Mouse (Mus musculus): ENCODE results near the gene Nckap5. TPM values are rescaled to one million over a fixed set of nuclear protein-coding genes. Genes with fewer than 3 reads are reported as not detected.

The Nckap5 gene
- polyA plus RNA-seq, 1 experiment from 2014 or later = 10.1 TPM

GRCm38 (mm10) chr1:126557791-126558294, 272.8 kb downstream of the Nckap5 start:
- no peak for DNase-seq (ENCODE audit: low spot score)
- Histone ChIP-seq H3K27me3 (replicated peaks; ENCODE audit: control insufficient read depth, insufficient read depth, low read length) (no peaks in the 10 kb centered on the region), H3K4me1 (replicated peaks; ENCODE audit: control insufficient read depth, insufficient read depth, low read length) (no peaks in the 10 kb centered on the region), H3K9me3 (ENCODE audit: control insufficient read depth, low read length) (no peaks in the 10 kb centered on the region), H3K36me3 (ENCODE audit: control insufficient read depth, insufficient read depth, low read length) (no peaks in the 10 kb centered on the region), H3K4me3 (ENCODE audit: low read depth, low read length) (no peak overlapping the region), H3K27ac (ENCODE audit: low read depth) (no peak overlapping the region), H3K9ac (ENCODE audit: low read length) (no peak overlapping the region), H3K4me2 (ENCODE audit: low read length) (no peak overlapping the region)
- WGBS = 85% methylated on average over 12 of the region's 12 CpGs
- no peak for ATAC-seq (replicated peaks; ENCODE audit: low FRiP score, low TSS enrichment, low read depth)

DNA sequence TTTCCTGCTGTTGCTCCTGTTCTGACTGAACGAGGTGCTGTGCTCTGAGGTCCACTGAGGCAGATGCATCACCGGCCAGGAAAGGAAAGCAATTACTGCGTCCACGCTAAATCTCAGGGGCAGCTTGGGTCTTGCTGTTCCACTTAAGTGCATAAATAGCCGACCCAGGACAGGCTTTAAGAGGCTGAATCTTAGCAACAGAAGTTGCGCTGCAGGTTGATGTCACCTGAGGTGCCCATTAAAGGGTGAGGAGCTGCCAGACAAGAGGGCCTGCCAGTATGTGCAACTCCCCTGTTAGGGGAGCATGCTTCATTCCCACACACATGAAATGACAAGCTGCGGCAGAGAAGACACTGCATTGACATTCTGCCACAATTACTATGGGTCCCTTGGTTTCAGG, 282.6 kb downstream of the Nckap5 start:
- Histone ChIP-seq H3K27me3 (replicated peaks; ENCODE audit: control insufficient read depth, insufficient read depth, low read length) (no peaks in the 10 kb centered on the region), H3K9me3 (ENCODE audit: control insufficient read depth, low read length) (no peaks in the 10 kb centered on the region), H3K27ac (ENCODE audit: low read depth) (no peak overlapping the region), H3K9ac (ENCODE audit: low read length) (no peak overlapping the region), H3K36me3 (ENCODE audit: control insufficient read depth, insufficient read depth, low read length) (no peaks in the 10 kb centered on the region), H3K4me2 (ENCODE audit: low read length) (no peak overlapping the region), H3K4me1 (replicated peaks; ENCODE audit: control insufficient read depth, insufficient read depth, low read length) (no peaks in the 10 kb centered on the region), H3K4me3 (ENCODE audit: low read depth, low read length) (no peak overlapping the region)
- ATAC-seq (replicated peaks; ENCODE audit: low FRiP score, low TSS enrichment, low read depth) = no peak
- WGBS = 77% methylated on average over 7 of the region's 7 CpGs
- DNase-seq (ENCODE audit: low spot score) = no peak

DNA sequence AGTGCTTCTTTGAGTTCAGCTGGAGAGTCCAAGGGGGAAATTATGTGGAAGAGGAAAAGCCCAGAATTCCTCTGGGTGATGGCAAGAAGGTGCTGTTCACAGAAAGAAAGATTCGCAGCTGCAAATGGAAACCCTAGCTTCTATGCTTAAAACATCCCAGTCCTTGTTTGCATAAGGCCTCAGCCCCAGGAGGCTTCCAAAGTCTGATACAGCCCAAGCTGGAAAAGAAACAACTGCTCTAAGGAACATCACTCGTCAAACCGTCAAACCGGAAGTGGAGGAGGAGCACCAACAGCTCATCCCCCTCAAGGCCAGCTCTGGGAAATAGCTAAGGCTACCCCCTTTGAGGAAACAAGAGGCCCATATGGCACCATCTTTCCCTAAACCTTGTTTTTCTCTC, 286.1 kb downstream of the Nckap5 start:
- no peaks in the 10 kb centered on the region for H3K4me1 ChIP-seq (replicated peaks; ENCODE audit: control insufficient read depth, insufficient read depth, low read length)
- no peak overlapping the region for H3K27ac ChIP-seq (ENCODE audit: low read depth)
- no peaks in the 10 kb centered on the region for H3K27me3 ChIP-seq (replicated peaks; ENCODE audit: control insufficient read depth, insufficient read depth, low read length)
- H3K9ac ChIP-seq (ENCODE audit: low read length) = no peak overlapping the region
- DNase-seq (ENCODE audit: low spot score) (peak; percentile 32), ATAC-seq (replicated peaks; ENCODE audit: low FRiP score, low TSS enrichment, low read depth) (no peak)
- no peaks in the 10 kb centered on the region for H3K36me3 ChIP-seq (ENCODE audit: control insufficient read depth, insufficient read depth, low read length)
- WGBS = 56% methylated on average over 4 of the region's 4 CpGs
- no peaks in the 10 kb centered on the region for H3K9me3 ChIP-seq (ENCODE audit: control insufficient read depth, low read length)
- H3K4me3 ChIP-seq (ENCODE audit: low read depth, low read length) = no peak overlapping the region
- no peak overlapping the region for H3K4me2 ChIP-seq (ENCODE audit: low read length)

DNA sequence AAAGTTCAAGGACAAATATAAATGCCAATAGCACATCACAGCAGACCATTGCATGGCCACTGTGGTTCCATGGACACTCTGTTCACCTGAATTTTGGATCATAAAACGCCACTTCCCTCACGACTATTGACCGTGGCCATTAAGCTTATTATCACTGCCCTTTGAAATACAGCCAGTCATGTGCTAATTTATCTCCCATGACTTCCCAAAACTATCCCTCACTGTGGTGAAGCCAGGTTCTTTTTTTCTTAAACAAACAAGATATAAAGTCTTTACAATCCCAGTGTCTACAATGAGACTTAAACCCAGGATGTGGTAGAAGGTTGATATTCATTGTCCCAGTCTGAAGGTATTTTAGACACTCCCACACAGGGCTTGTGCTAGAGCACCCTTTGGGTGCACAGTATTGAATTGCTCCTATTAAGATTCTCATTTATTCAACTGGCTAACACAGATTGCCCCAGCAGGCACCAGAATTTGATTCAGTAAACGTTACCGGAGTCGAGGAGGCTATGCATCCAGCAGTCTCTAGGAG, 293.3 kb downstream of the Nckap5 start:
- no peaks in the 10 kb centered on the region for H3K4me1 ChIP-seq (replicated peaks; ENCODE audit: control insufficient read depth, insufficient read depth, low read length)
- ATAC-seq (replicated peaks; ENCODE audit: low FRiP score, low TSS enrichment, low read depth) (0 out of 2 replicates have a peak, but pooled peaks have one; percentile 40), DNase-seq (ENCODE audit: low spot score) (no peak)
- H3K4me3 ChIP-seq (ENCODE audit: low read depth, low read length) = no peak overlapping the region
- H3K4me2 ChIP-seq (ENCODE audit: low read length) = no peak overlapping the region
- H3K9me3 ChIP-seq (ENCODE audit: control insufficient read depth, low read length) = no peaks in the 10 kb centered on the region
- no peak overlapping the region for H3K27ac ChIP-seq (ENCODE audit: low read depth)
- no peaks in the 10 kb centered on the region for H3K36me3 ChIP-seq (ENCODE audit: control insufficient read depth, insufficient read depth, low read length)
- no peak overlapping the region for H3K9ac ChIP-seq (ENCODE audit: low read length)
- no peaks in the 10 kb centered on the region for H3K27me3 ChIP-seq (replicated peaks; ENCODE audit: control insufficient read depth, insufficient read depth, low read length)
- 70% methylated on average over 6 of the region's 6 CpGs for WGBS

DNA sequence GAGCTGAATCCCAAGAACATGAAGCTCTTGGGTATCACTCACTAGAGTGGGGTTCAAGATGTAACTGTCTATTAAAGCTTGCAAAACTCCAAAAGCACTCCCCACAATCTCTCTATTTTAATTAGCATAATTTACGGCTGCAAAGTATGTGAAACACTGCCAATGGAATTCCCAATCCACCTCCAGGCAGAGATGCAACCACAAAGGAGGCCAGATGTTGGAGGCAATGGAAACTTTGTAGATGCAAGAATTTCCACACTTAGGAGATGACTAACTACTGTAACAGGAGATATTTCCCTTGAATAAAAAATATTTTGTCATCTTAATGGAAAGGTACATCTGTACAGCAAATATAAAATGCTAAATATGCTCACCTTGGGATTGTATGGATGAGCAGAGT, 295.1 kb downstream of the Nckap5 start:
- Histone ChIP-seq H3K4me2 (ENCODE audit: low read length) (no peak overlapping the region), H3K27me3 (replicated peaks; ENCODE audit: control insufficient read depth, insufficient read depth, low read length) (no peaks in the 10 kb centered on the region), H3K36me3 (ENCODE audit: control insufficient read depth, insufficient read depth, low read length) (no peaks in the 10 kb centered on the region), H3K9me3 (ENCODE audit: control insufficient read depth, low read length) (no peaks in the 10 kb centered on the region), H3K27ac (ENCODE audit: low read depth) (no peak overlapping the region), H3K9ac (ENCODE audit: low read length) (no peak overlapping the region), H3K4me3 (ENCODE audit: low read depth, low read length) (no peak overlapping the region), H3K4me1 (replicated peaks; ENCODE audit: control insufficient read depth, insufficient read depth, low read length) (no peaks in the 10 kb centered on the region)
- 90% methylated on average over 1 of the region's 1 CpGs for WGBS
- ATAC-seq (replicated peaks; ENCODE audit: low FRiP score, low TSS enrichment, low read depth) (no peak), DNase-seq (ENCODE audit: low spot score) (no peak)

DNA sequence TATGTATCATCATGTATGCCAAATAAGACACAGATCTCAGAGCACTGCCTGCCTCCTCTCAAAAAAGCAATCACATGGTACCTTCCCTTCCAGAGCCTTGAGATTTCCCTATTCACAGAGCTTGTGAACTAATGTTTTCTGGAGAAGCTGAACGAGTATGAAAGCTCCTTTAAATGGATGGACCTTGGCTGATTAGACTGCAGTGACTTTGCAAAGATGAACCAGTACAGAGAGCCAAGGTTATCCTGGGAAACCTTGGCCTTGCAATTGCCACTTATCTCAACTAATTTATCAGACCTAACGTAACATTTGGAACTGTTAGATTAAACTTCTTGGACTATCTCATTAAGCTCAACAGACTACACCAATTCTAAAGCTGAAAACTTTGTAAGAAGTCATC, 296.6 kb downstream of the Nckap5 start:
- WGBS = 78% methylated on average over 2 of the region's 2 CpGs
- no peaks in the 10 kb centered on the region for H3K27me3 ChIP-seq (replicated peaks; ENCODE audit: control insufficient read depth, insufficient read depth, low read length)
- no peak for DNase-seq (ENCODE audit: low spot score)

GRCm38 (mm10) chr1:126528043-126528598, 302.5 kb downstream of the Nckap5 start:
- no peak for ATAC-seq (replicated peaks; ENCODE audit: low FRiP score, low TSS enrichment, low read depth)
- DNase-seq (ENCODE audit: low spot score) = no peak
- Histone ChIP-seq H3K27me3 (replicated peaks; ENCODE audit: control insufficient read depth, insufficient read depth, low read length) (no peaks in the 10 kb centered on the region), H3K4me1 (replicated peaks; ENCODE audit: control insufficient read depth, insufficient read depth, low read length) (no peaks in the 10 kb centered on the region), H3K27ac (ENCODE audit: low read depth) (no peak overlapping the region), H3K4me3 (ENCODE audit: low read depth, low read length) (no peak overlapping the region), H3K36me3 (ENCODE audit: control insufficient read depth, insufficient read depth, low read length) (no peaks in the 10 kb centered on the region), H3K9me3 (ENCODE audit: control insufficient read depth, low read length) (no peaks in the 10 kb centered on the region), H3K4me2 (ENCODE audit: low read length) (no peak overlapping the region), H3K9ac (ENCODE audit: low read length) (no peak overlapping the region)
- 88% methylated on average over 7 of the region's 7 CpGs for WGBS

More for the DNA sequence above, 296.6 kb downstream of the Nckap5 start:
- no peaks in the 10 kb centered on the region for H3K9me3 ChIP-seq (ENCODE audit: control insufficient read depth, low read length)
- H3K4me2 ChIP-seq (ENCODE audit: low read length) = no peak overlapping the region
- no peak overlapping the region for H3K4me3 ChIP-seq (ENCODE audit: low read depth, low read length)
- no peak for ATAC-seq (replicated peaks; ENCODE audit: low FRiP score, low TSS enrichment, low read depth)
- no peak overlapping the region for H3K27ac ChIP-seq (ENCODE audit: low read depth)
- no peak overlapping the region for H3K9ac ChIP-seq (ENCODE audit: low read length)
- no peaks in the 10 kb centered on the region for H3K4me1 ChIP-seq (replicated peaks; ENCODE audit: control insufficient read depth, insufficient read depth, low read length)
- no peaks in the 10 kb centered on the region for H3K36me3 ChIP-seq (ENCODE audit: control insufficient read depth, insufficient read depth, low read length)

- Histone ChIP-seq H3K27me3 (replicated peaks; ENCODE audit: control insufficient read depth, insufficient read depth, low read length) (no peaks in the 10 kb centered on the region), H3K27ac (ENCODE audit: low read depth) (no peak overlapping the region), H3K4me2 (ENCODE audit: low read length) (no peak overlapping the region), H3K4me1 (replicated peaks; ENCODE audit: control insufficient read depth, insufficient read depth, low read length) (no peaks in the 10 kb centered on the region), H3K9ac (ENCODE audit: low read length) (no peak overlapping the region), H3K9me3 (ENCODE audit: control insufficient read depth, low read length) (no peaks in the 10 kb centered on the region), H3K4me3 (ENCODE audit: low read depth, low read length) (no peak overlapping the region), H3K36me3 (ENCODE audit: control insufficient read depth, insufficient read depth, low read length) (no peaks in the 10 kb centered on the region)
- WGBS = 68% methylated on average over 3 of the region's 3 CpGs
- no peak for ATAC-seq (replicated peaks; ENCODE audit: low FRiP score, low TSS enrichment, low read depth)
- DNase-seq (ENCODE audit: low spot score) = no peak
Measured at GRCm38 (mm10) chr1:126518067-126518466, 312.5 kb downstream of the Nckap5 start.

GRCm38 (mm10) chr1:126517427-126517826, 313.2 kb downstream of the Nckap5 start:
- Histone ChIP-seq H3K4me3 (ENCODE audit: low read depth, low read length) (no peak overlapping the region), H3K27ac (ENCODE audit: low read depth) (no peak overlapping the region), H3K4me2 (ENCODE audit: low read length) (no peak overlapping the region), H3K9ac (ENCODE audit: low read length) (no peak overlapping the region), H3K36me3 (ENCODE audit: control insufficient read depth, insufficient read depth, low read length) (no peaks in the 10 kb centered on the region), H3K9me3 (ENCODE audit: control insufficient read depth, low read length) (no peaks in the 10 kb centered on the region), H3K4me1 (replicated peaks; ENCODE audit: control insufficient read depth, insufficient read depth, low read length) (no peaks in the 10 kb centered on the region), H3K27me3 (replicated peaks; ENCODE audit: control insufficient read depth, insufficient read depth, low read length) (no peaks in the 10 kb centered on the region)
- ATAC-seq (replicated peaks; ENCODE audit: low FRiP score, low TSS enrichment, low read depth) (no peak), DNase-seq (ENCODE audit: low spot score) (no peak)
- WGBS = 83% methylated on average over 1 of the region's 1 CpGs
